Mouse (Mus musculus) heart, embryonic 10.5 days (tissue): ENCODE results near the gene Mlxip. TPM values are rescaled to one million over a fixed set of nuclear protein-coding genes. Genes with fewer than 3 reads are reported as not detected.

Experiments used
- DNase-seq: peaks from one replicate; pipeline ENCODE4 v3.0.0-alpha.2; 2017; ENCODE audit warnings: low spot score
- H3K27ac ChIP-seq: fragments of 300-500 bp; sonication (generic); 2 replicates; pipeline ENCODE4 v1.5.1; 2016; ENCODE audit warnings: mild to moderate bottlenecking
- H3K27me3 ChIP-seq: fragments of 300-500 bp; sonication (generic); 2 replicates; pipeline ENCODE4 v1.6.1; 2016; ENCODE audit warnings: mild to moderate bottlenecking; ENCODE audit not compliant: poor library complexity, insufficient read depth, severe bottlenecking
- H3K36me3 ChIP-seq: fragments of 300-500 bp; sonication (generic); 2 replicates; pipeline ENCODE4 v1.6.1; 2016; ENCODE audit warnings: mild to moderate bottlenecking, moderate library complexity
- H3K4me1 ChIP-seq: fragments of 300-500 bp; sonication (generic); 2 replicates; pipeline ENCODE4 v1.6.1; 2016; ENCODE audit warnings: mild to moderate bottlenecking
- H3K4me3 ChIP-seq: fragments of 300-500 bp; sonication (generic); 2 replicates; pipeline ENCODE4 v1.5.1; 2016; ENCODE audit warnings: mild to moderate bottlenecking, moderate library complexity
- H3K9me3 ChIP-seq: fragments of 300-500 bp; sonication (generic); 2 replicates; pipeline ENCODE4 v1.6.1; 2016; ENCODE audit warnings: mild to moderate bottlenecking, moderate library complexity
- WGBS: fragments of 180-500 bp; shearing (Covaris S2); methylation state at CpG from one replicate; pipeline ENCODE4 v1.1.7; 2016; 5-methylcytosine and 5-hydroxymethylcytosine counted together
- polyA plus RNA-seq: library from polyadenylated mRNA; unstranded; fragments of >200 nt; fragmentation: Nextera tagmentation; extraction: Ambion mirVana; gene quantifications from 2 replicates; pipeline ENCODE4 v1.2.1, GENCODE M21; 2016

Gene Mlxip
- 13.1 and 17.0 TPM in 2 replicates for polyA plus RNA-seq

- Histone ChIP-seq H3K36me3 (no peaks in the 10 kb centered on the region), H3K27me3 (no peaks in the 10 kb centered on the region), H3K9me3 (no peaks in the 10 kb centered on the region), H3K4me3 (peak within 1 kb of the TSS; percentile 93), H3K4me1 (peaks cover 59% of the 10 kb centered on the region), H3K27ac (peak within 1 kb of the TSS; percentile 94)
- DNase-seq = peak; percentile 99
- under 1% methylated on average over 49 of the region's 50 CpGs for WGBS
Observed at GRCm38 (mm10) chr5:123394303-123394956, at the start of gene Mlxip. Gene Mlxip (plus strand): TSS chr5:123394798.

- peak; percentile 88 for DNase-seq
- peak overlapping the region; percentile 93 for H3K4me3 ChIP-seq
- H3K36me3 ChIP-seq = 0 out of 2 replicates have a peak, but pooled peaks cover 7% of the 10 kb centered on the region
- under 1% methylated on average over 73 of the region's 87 CpGs for WGBS
- peak overlapping the region; percentile 97 for H3K27ac ChIP-seq
- H3K4me1 ChIP-seq = peaks cover 34% of the 10 kb centered on the region
- no peaks in the 10 kb centered on the region for H3K27me3 ChIP-seq
- no peaks in the 10 kb centered on the region for H3K9me3 ChIP-seq
Observed at GRCm38 (mm10) chr5:123344963-123345852, 49.4 kb upstream of the Mlxip start.

- Histone ChIP-seq H3K36me3 (0 out of 2 replicates have a peak, but pooled peaks cover 7% of the 10 kb centered on the region), H3K4me3 (peak overlapping the region; percentile 93), H3K27me3 (no peaks in the 10 kb centered on the region), H3K27ac (peak overlapping the region; percentile 97), H3K9me3 (no peaks in the 10 kb centered on the region), H3K4me1 (peaks cover 42% of the 10 kb centered on the region)
- no peak for DNase-seq
- 2% methylated on average over 22 of the region's 22 CpGs for WGBS
Observed at GRCm38 (mm10) chr5:123345853-123346654, 48.5 kb upstream of the Mlxip start.

- Histone ChIP-seq H3K4me1 (peaks cover 50% of the 10 kb centered on the region), H3K9me3 (no peaks in the 10 kb centered on the region), H3K4me3 (peak overlapping the region; percentile 93), H3K27ac (peak overlapping the region; percentile 97), H3K36me3 (peaks cover 9% of the 10 kb centered on the region; the same call in 1 of the 2 replicates), H3K27me3 (no peaks in the 10 kb centered on the region)
- DNase-seq = no peak
- 66% methylated on average over 7 of the region's 7 CpGs for WGBS
Observed at GRCm38 (mm10) chr5:123346701-123347270, 47.8 kb upstream of the Mlxip start.

GRCm38 (mm10) chr5:123347985-123348384 lies 46.6 kb upstream of the Mlxip start:
- WGBS = 86% methylated on average over 2 of the region's 2 CpGs
- Histone ChIP-seq H3K27me3 (no peaks in the 10 kb centered on the region), H3K9me3 (no peaks in the 10 kb centered on the region), H3K4me1 (peaks cover 59% of the 10 kb centered on the region), H3K27ac (no peak overlapping the region), H3K4me3 (no peak overlapping the region), H3K36me3 (peaks cover 18% of the 10 kb centered on the region)
- DNase-seq = no peak

GRCm38 (mm10) chr5:123350386-123350785 lies 44.2 kb upstream of the Mlxip start:
- Histone ChIP-seq H3K27me3 (no peaks in the 10 kb centered on the region), H3K27ac (0 out of 2 replicates have a peak overlapping the region, but pooled peaks have one; percentile 31), H3K4me1 (peaks cover 60% of the 10 kb centered on the region), H3K36me3 (peaks cover 28% of the 10 kb centered on the region), H3K9me3 (no peaks in the 10 kb centered on the region), H3K4me3 (no peak overlapping the region)
- 35% methylated on average over 10 of the region's 10 CpGs for WGBS
- DNase-seq = peak; percentile 81

GRCm38 (mm10) chr5:123355918-123356317 lies 38.7 kb upstream of the Mlxip start:
- Histone ChIP-seq H3K27me3 (no peaks in the 10 kb centered on the region), H3K27ac (no peak overlapping the region), H3K36me3 (peaks cover 74% of the 10 kb centered on the region), H3K4me1 (peaks cover 23% of the 10 kb centered on the region), H3K9me3 (no peaks in the 10 kb centered on the region), H3K4me3 (no peak overlapping the region)
- WGBS = 80% methylated on average over 11 of the region's 11 CpGs
- no peak for DNase-seq

GRCm38 (mm10) chr5:123357253-123357652 lies 37.3 kb upstream of the Mlxip start:
- H3K36me3 ChIP-seq = peaks cover 81% of the 10 kb centered on the region
- H3K4me1 ChIP-seq = peaks cover 12% of the 10 kb centered on the region
- no peaks in the 10 kb centered on the region for H3K9me3 ChIP-seq
- no peak overlapping the region for H3K27ac ChIP-seq
- no peaks in the 10 kb centered on the region for H3K27me3 ChIP-seq
- WGBS = 91% methylated on average over 4 of the region's 4 CpGs
- DNase-seq = no peak
- H3K4me3 ChIP-seq = no peak overlapping the region

- Histone ChIP-seq H3K27me3 (no peaks in the 10 kb centered on the region), H3K36me3 (peaks cover 98% of the 10 kb centered on the region), H3K9me3 (no peaks in the 10 kb centered on the region), H3K27ac (no peak overlapping the region), H3K4me1 (peaks cover 10% of the 10 kb centered on the region), H3K4me3 (no peak overlapping the region)
- WGBS = 91% methylated on average over 6 of the region's 6 CpGs
- DNase-seq = no peak
Observed at GRCm38 (mm10) chr5:123359431-123359830, 35.2 kb upstream of the Mlxip start.

GRCm38 (mm10) chr5:123362911-123363310 lies 31.7 kb upstream of the Mlxip start:
- peaks cover 16% of the 10 kb centered on the region for H3K4me1 ChIP-seq
- no peak overlapping the region for H3K4me3 ChIP-seq
- no peaks in the 10 kb centered on the region for H3K27me3 ChIP-seq
- no peak overlapping the region for H3K27ac ChIP-seq
- peaks cover 90% of the 10 kb centered on the region for H3K36me3 ChIP-seq
- no peak for DNase-seq
- 85% methylated on average over 4 of the region's 4 CpGs for WGBS
- H3K9me3 ChIP-seq = no peaks in the 10 kb centered on the region

- Histone ChIP-seq H3K27ac (peak overlapping the region; percentile 70), H3K9me3 (no peaks in the 10 kb centered on the region), H3K4me1 (peaks cover 16% of the 10 kb centered on the region), H3K36me3 (peaks cover 83% of the 10 kb centered on the region), H3K27me3 (no peaks in the 10 kb centered on the region), H3K4me3 (no peak overlapping the region)
- WGBS = 80% methylated on average over 11 of the region's 11 CpGs
- no peak for DNase-seq
Observed at GRCm38 (mm10) chr5:123364302-123364971, 30.2 kb upstream of the Mlxip start.
